Mouse (Mus musculus) adrenal gland, adult 2 months (tissue): ENCODE data around the gene Nipal1. TPM values are rescaled to one million over a fixed set of nuclear protein-coding genes. Genes with fewer than 3 reads are reported as not detected.

Experiments used
- polyA plus RNA-seq: library from polyadenylated mRNA; depleted of rRNA; stranded (reverse); fragments of >200 nt; gene quantifications from 2 replicates; pipeline ENCODE4 v1.2.3, GENCODE M21; 2012; rRNA removed
- total RNA-seq, 2 experiments: library from RNA; stranded (reverse); gene quantifications; 2 replicates each; pipeline ENCODE4 v1.2.3; 2021

Gene Nipal1
- total and polyA plus RNA-seq, 3 experiments: 0.15 to 2.8 (median 0.38) TPM

Other genes starting within 250 kb of the Nipal1 start
- not detected for gene Corin, start 143.3 kb upstream of the Nipal1 start, total RNA-seq
- gene Corin, start 143.3 kb upstream of the Nipal1 start, polyA plus RNA-seq: 0.08 TPM in 1 of 2 replicates, not detected in the other
- 10 to 100 TPM in 1 of 2 experiments, 1 to 10 TPM in 1; 9.9 to 11.7 TPM for gene Nfxl1, start 88.1 kb upstream of the Nipal1 start, total RNA-seq
- 2.7 and 3.7 TPM in 2 replicates for gene Nfxl1, start 88.1 kb upstream of the Nipal1 start, polyA plus RNA-seq
- not detected for gene Zar1, start 66.5 kb upstream of the Nipal1 start, total RNA-seq
- not detected in 2 replicates for gene Zar1, start 66.5 kb upstream of the Nipal1 start, polyA plus RNA-seq
- gene Gm5868, start 60.2 kb upstream of the Nipal1 start, total RNA-seq: 1 to 10 TPM; 1.4 to 1.8 TPM
- not detected in 2 replicates for gene Gm5868, start 60.2 kb upstream of the Nipal1 start, polyA plus RNA-seq
- not detected for gene Cnga1, start 3.5 kb upstream of the Nipal1 start, total RNA-seq
- not detected in 2 replicates for gene Cnga1, start 3.5 kb upstream of the Nipal1 start, polyA plus RNA-seq
- under 1 TPM in 1 of 2 experiments, not detected in 1; 0.14 TPM for gene Txk, start 105.0 kb downstream of the Nipal1 start, total RNA-seq
- gene Txk, start 105.0 kb downstream of the Nipal1 start, polyA plus RNA-seq: not detected in 2 replicates
- gene Tec, start 220.7 kb downstream of the Nipal1 start, total RNA-seq: 1 to 10 TPM; 2.9 to 3.1 TPM
- 0.26 and 0.51 TPM in 2 replicates for gene Tec, start 220.7 kb downstream of the Nipal1 start, polyA plus RNA-seq